Mouse (Mus musculus): Measurements from ENCODE around the gene Ikzf5. TPM values are rescaled to one million over a fixed set of nuclear protein-coding genes. Genes with fewer than 3 reads are reported as not detected.
"Not testable (repeated sequence)": the region's sequence is repeated elsewhere in the genome, so short reads cannot be mapped to it uniquely, and the experiment has no call there.

The Ikzf5 gene
- 18.7 and 19.2 TPM in 2 replicates for polyA plus RNA-seq (2012; rRNA removed)

GRCm38 (mm10) chr7:131410416-131411058 is at the start of gene Ikzf5, which contains the start of gene Acadsb:
TSS of gene Ikzf5 (minus strand) at chr7:131410521.
TSS of gene Acadsb (plus strand) at chr7:131410601.
- peak; percentile 98 to 99 for DNase-seq
- Histone ChIP-seq H3K4me3 (replicated peaks; ENCODE audit: insufficient read depth, low read depth, low read length) (peak within 1 kb of the TSS; percentile 98), H3K4me1 (ENCODE audit: control insufficient read depth, insufficient read depth, low read length) (no peaks in the 10 kb centered on the region; the same call in 1 of the 2 replicates), H3K27me3 (ENCODE audit: control insufficient read depth, insufficient read depth, low read length) (no peaks in the 10 kb centered on the region), H3K27ac (ENCODE audit: insufficient read depth, low read length) (peak within 1 kb of the TSS; percentile 71)
- under 1% methylated on average over 42 of the region's 42 CpGs for WGBS
- TF ChIP-seq CTCF (IDR thresholded peaks at IDR 0.05; ENCODE audit: borderline replicate concordance, insufficient read depth, low read depth, low read length) (no peak), POLR2A (IDR thresholded peaks at IDR 0.05; ENCODE audit: borderline replicate concordance, insufficient read depth, low read length) (peak; percentile 82; the same call in 1 of the 2 replicates)

- H3K4me1 ChIP-seq (ENCODE audit: control insufficient read depth, insufficient read depth, low read length), result no peaks in the 10 kb centered on the region
- DNase-seq, result no peak
- no peak overlapping the region for H3K4me3 ChIP-seq (replicated peaks; ENCODE audit: insufficient read depth, low read depth, low read length)
- H3K27me3 ChIP-seq (ENCODE audit: control insufficient read depth, insufficient read depth, low read length), result no peaks in the 10 kb centered on the region
- H3K27ac ChIP-seq (ENCODE audit: insufficient read depth, low read length), result no peak overlapping the region
- TF ChIP-seq POLR2A (IDR thresholded peaks at IDR 0.05; ENCODE audit: borderline replicate concordance, insufficient read depth, low read length), result no peak
- no peak for TF ChIP-seq CTCF (IDR thresholded peaks at IDR 0.05; ENCODE audit: borderline replicate concordance, insufficient read depth, low read depth, low read length)
- WGBS, result 86% methylated on average over 5 of the region's 5 CpGs
Observed at GRCm38 (mm10) chr7:131456714-131457113, 46.4 kb upstream of the Ikzf5 start.

GRCm38 (mm10) chr7:131437051-131437450 is 26.7 kb upstream of the Ikzf5 start:
- Histone ChIP-seq H3K4me1 (ENCODE audit: control insufficient read depth, insufficient read depth, low read length) (no peaks in the 10 kb centered on the region), H3K4me3 (replicated peaks; ENCODE audit: insufficient read depth, low read depth, low read length) (no peak overlapping the region), H3K27me3 (ENCODE audit: control insufficient read depth, insufficient read depth, low read length) (no peaks in the 10 kb centered on the region), H3K27ac (ENCODE audit: insufficient read depth, low read length) (no peak overlapping the region)
- DNase-seq, result no peak
- WGBS, result 78% methylated on average over 3 of the region's 3 CpGs
- no peak for TF ChIP-seq POLR2A (IDR thresholded peaks at IDR 0.05; ENCODE audit: borderline replicate concordance, insufficient read depth, low read length)
- TF ChIP-seq CTCF (IDR thresholded peaks at IDR 0.05; ENCODE audit: borderline replicate concordance, insufficient read depth, low read depth, low read length), result no peak

GRCm38 (mm10) chr7:131434276-131434675 is 24.0 kb upstream of the Ikzf5 start:
- WGBS, result 90% methylated on average over 1 of the region's 1 CpGs
- DNase-seq, result no peak
- Histone ChIP-seq H3K27ac (ENCODE audit: insufficient read depth, low read length) (no peak overlapping the region), H3K4me1 (ENCODE audit: control insufficient read depth, insufficient read depth, low read length) (no peaks in the 10 kb centered on the region), H3K4me3 (replicated peaks; ENCODE audit: insufficient read depth, low read depth, low read length) (no peak overlapping the region), H3K27me3 (ENCODE audit: control insufficient read depth, insufficient read depth, low read length) (no peaks in the 10 kb centered on the region)
- TF ChIP-seq POLR2A (IDR thresholded peaks at IDR 0.05; ENCODE audit: borderline replicate concordance, insufficient read depth, low read length) (no peak), CTCF (IDR thresholded peaks at IDR 0.05; ENCODE audit: borderline replicate concordance, insufficient read depth, low read depth, low read length) (no peak)

GRCm38 (mm10) chr7:131432244-131432643 is 21.9 kb upstream of the Ikzf5 start:
- Histone ChIP-seq H3K27ac (ENCODE audit: insufficient read depth, low read length) (no peak overlapping the region), H3K4me3 (replicated peaks; ENCODE audit: insufficient read depth, low read depth, low read length) (no peak overlapping the region), H3K4me1 (ENCODE audit: control insufficient read depth, insufficient read depth, low read length) (no peaks in the 10 kb centered on the region), H3K27me3 (ENCODE audit: control insufficient read depth, insufficient read depth, low read length) (no peaks in the 10 kb centered on the region)
- DNase-seq, result peak in 1 of 2 experiments; percentile 18
- peak; percentile 45; the same call in 1 of the 2 replicates for TF ChIP-seq CTCF (IDR thresholded peaks at IDR 0.05; ENCODE audit: borderline replicate concordance, insufficient read depth, low read depth, low read length)
- no peak for TF ChIP-seq POLR2A (IDR thresholded peaks at IDR 0.05; ENCODE audit: borderline replicate concordance, insufficient read depth, low read length)
- 10% methylated on average over 1 of the region's 1 CpGs for WGBS

GRCm38 (mm10) chr7:131427331-131427730 is 17.0 kb upstream of the Ikzf5 start:
- no peaks in the 10 kb centered on the region for H3K27me3 ChIP-seq (ENCODE audit: control insufficient read depth, insufficient read depth, low read length)
- DNase-seq, result no peak
- WGBS, result 91% methylated on average over 5 of the region's 5 CpGs
- TF ChIP-seq CTCF (IDR thresholded peaks at IDR 0.05; ENCODE audit: borderline replicate concordance, insufficient read depth, low read depth, low read length), result no peak
- no peak for TF ChIP-seq POLR2A (IDR thresholded peaks at IDR 0.05; ENCODE audit: borderline replicate concordance, insufficient read depth, low read length)
- no peak overlapping the region for H3K27ac ChIP-seq (ENCODE audit: insufficient read depth, low read length)
- no peak overlapping the region for H3K4me3 ChIP-seq (replicated peaks; ENCODE audit: insufficient read depth, low read depth, low read length)
- H3K4me1 ChIP-seq (ENCODE audit: control insufficient read depth, insufficient read depth, low read length), result no peaks in the 10 kb centered on the region

GRCm38 (mm10) chr7:131424912-131425311 is 14.6 kb upstream of the Ikzf5 start:
- whole genome bisulfite sequencing, result 91% methylated on average over 2 of the region's 2 CpGs
- Histone ChIP-seq H3K27ac (ENCODE audit: insufficient read depth, low read length) (no peak overlapping the region), H3K4me3 (replicated peaks; ENCODE audit: insufficient read depth, low read depth, low read length) (no peak overlapping the region), H3K27me3 (ENCODE audit: control insufficient read depth, insufficient read depth, low read length) (no peaks in the 10 kb centered on the region), H3K4me1 (ENCODE audit: control insufficient read depth, insufficient read depth, low read length) (no peaks in the 10 kb centered on the region)
- no peak for TF ChIP-seq POLR2A (IDR thresholded peaks at IDR 0.05; ENCODE audit: borderline replicate concordance, insufficient read depth, low read length)
- TF ChIP-seq CTCF (IDR thresholded peaks at IDR 0.05; ENCODE audit: borderline replicate concordance, insufficient read depth, low read depth, low read length), result no peak
- no peak for DNase-seq

GRCm38 (mm10) chr7:131417605-131418004 is 7.3 kb upstream of the Ikzf5 start:
- no peak for TF ChIP-seq CTCF (IDR thresholded peaks at IDR 0.05; ENCODE audit: borderline replicate concordance, insufficient read depth, low read depth, low read length)
- no peak for TF ChIP-seq POLR2A (IDR thresholded peaks at IDR 0.05; ENCODE audit: borderline replicate concordance, insufficient read depth, low read length)
- DNase-seq, result no peak
- Histone ChIP-seq H3K27me3 (ENCODE audit: control insufficient read depth, insufficient read depth, low read length) (no peaks in the 10 kb centered on the region), H3K4me3 (replicated peaks; ENCODE audit: insufficient read depth, low read depth, low read length) (no peak overlapping the region), H3K27ac (ENCODE audit: insufficient read depth, low read length) (no peak overlapping the region), H3K4me1 (ENCODE audit: control insufficient read depth, insufficient read depth, low read length) (no peaks in the 10 kb centered on the region)

- H3K4me1 ChIP-seq (ENCODE audit: control insufficient read depth, insufficient read depth, low read length); H3K27ac ChIP-seq (ENCODE audit: insufficient read depth, low read length); DNase-seq; H3K27me3 ChIP-seq (ENCODE audit: control insufficient read depth, insufficient read depth, low read length); H3K4me3 ChIP-seq (replicated peaks; ENCODE audit: insufficient read depth, low read depth, low read length): not testable (repeated sequence)
Observed at GRCm38 (mm10) chr7:131416742-131417141, 6.4 kb upstream of the Ikzf5 start.
